Mouse (Mus musculus): ENCODE data around the gene Ppp1r14d. TPM values are rescaled to one million over a fixed set of nuclear protein-coding genes. Genes with fewer than 3 reads are reported as not detected.
A peak's percentile ranks its signal among the peaks of the same experiment; 100 is the strongest.

The Ppp1r14d gene
- polyA plus RNA-seq, 1 experiment from 2014 or later: 1.00 TPM

DNA sequence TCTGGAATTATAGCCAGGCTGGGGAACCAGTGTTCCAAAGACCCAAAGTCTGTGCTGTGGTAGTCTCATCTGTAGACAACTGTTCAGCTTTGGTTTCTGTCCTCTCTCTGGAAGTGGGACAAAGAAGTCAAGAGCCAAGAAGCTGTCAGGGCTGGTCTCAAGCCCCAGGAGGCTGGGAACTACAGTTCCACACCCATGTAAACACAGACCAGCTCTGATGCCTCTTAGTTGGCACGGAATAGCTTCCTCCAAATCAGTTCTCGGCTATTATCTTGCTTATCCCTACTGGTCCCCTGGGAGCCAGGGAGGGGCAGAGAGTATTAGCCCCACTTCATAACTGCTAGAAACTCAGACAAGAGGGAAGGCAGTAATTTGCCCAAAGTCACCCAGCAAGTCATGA is 31.6 kb upstream of the Ppp1r14d start:
- Histone ChIP-seq H3K4me1 (ENCODE audit: control insufficient read depth, insufficient read depth, low read length) (0 out of 2 replicates have a peak, but pooled peaks cover 5% of the 10 kb centered on the region), H3K9ac (replicated peaks; ENCODE audit: low read depth, low read length) (no peak overlapping the region), H3K9me3 (ENCODE audit: control insufficient read depth, low read depth, low read length) (no peaks in the 10 kb centered on the region), H3K4me3 (ENCODE audit: low read depth, low read length) (no peak overlapping the region), H3K27ac (ENCODE audit: low read length) (no peak overlapping the region), H3K27me3 (ENCODE audit: control insufficient read depth, insufficient read depth, low read length) (no peaks in the 10 kb centered on the region), H3K36me3 (ENCODE audit: control insufficient read depth, insufficient read depth, low read length) (no peaks in the 10 kb centered on the region), H3K4me2 (replicated peaks; ENCODE audit: low read depth, low read length) (no peak overlapping the region)
- ATAC-seq (ENCODE audit: insufficient number of reproducible peaks, insufficient read depth, low FRiP score, low read depth): no peak
- WGBS: 35% methylated on average over 2 of the region's 2 CpGs

DNA sequence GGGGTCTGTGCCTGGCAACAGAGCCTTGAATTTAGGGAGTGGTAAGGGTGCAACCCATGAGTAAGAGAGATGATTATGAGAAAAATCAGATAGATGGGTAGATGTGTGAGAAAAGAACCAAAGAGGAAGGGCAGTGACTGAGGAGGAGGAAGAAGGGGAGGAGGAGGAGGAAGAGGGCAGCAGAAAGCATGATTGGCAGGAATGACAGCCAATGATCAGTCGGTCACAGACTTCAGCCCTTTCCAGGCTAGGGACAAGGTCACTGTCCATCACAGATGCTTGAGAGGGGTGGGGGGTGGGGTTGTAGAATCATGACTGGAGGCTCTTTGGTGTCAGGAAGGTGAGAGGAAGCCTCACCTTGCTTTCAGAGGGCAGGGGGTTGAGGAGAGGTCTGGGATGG is 30.8 kb upstream of the Ppp1r14d start:
- H3K27ac ChIP-seq (ENCODE audit: low read length): no peak overlapping the region
- 64% methylated on average over 1 of the region's 1 CpGs for WGBS
- no peaks in the 10 kb centered on the region for H3K9me3 ChIP-seq (ENCODE audit: control insufficient read depth, low read depth, low read length)
- H3K4me1 ChIP-seq (ENCODE audit: control insufficient read depth, insufficient read depth, low read length): 0 out of 2 replicates have a peak, but pooled peaks cover 5% of the 10 kb centered on the region
- H3K9ac ChIP-seq (replicated peaks; ENCODE audit: low read depth, low read length): no peak overlapping the region
- no peaks in the 10 kb centered on the region for H3K27me3 ChIP-seq (ENCODE audit: control insufficient read depth, insufficient read depth, low read length)
- no peak for ATAC-seq (ENCODE audit: insufficient number of reproducible peaks, insufficient read depth, low FRiP score, low read depth)
- no peak overlapping the region for H3K4me3 ChIP-seq (ENCODE audit: low read depth, low read length)
- no peaks in the 10 kb centered on the region for H3K36me3 ChIP-seq (ENCODE audit: control insufficient read depth, insufficient read depth, low read length)
- no peak overlapping the region for H3K4me2 ChIP-seq (replicated peaks; ENCODE audit: low read depth, low read length)

DNA sequence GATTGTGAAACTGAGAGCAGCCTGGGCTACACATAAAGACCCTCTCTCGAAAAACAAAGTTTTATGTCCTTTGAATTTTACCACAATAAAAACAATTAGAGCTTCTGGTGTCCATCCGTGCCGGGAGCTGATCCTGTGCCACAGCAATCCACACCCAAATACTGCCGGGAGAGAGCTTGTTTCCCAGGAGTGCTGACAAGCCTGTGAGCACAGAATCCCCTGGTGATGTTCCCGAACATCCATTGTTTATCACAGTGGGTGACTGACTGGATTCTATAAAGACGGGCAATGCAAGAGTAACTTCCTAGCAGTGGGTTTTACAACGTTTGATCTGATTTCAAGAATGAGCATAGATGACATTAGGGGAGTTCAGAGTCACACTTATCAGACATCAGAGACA is 25.3 kb upstream of the Ppp1r14d start:
- no peak for ATAC-seq (ENCODE audit: insufficient number of reproducible peaks, insufficient read depth, low FRiP score, low read depth)
- no peaks in the 10 kb centered on the region for H3K9me3 ChIP-seq (ENCODE audit: control insufficient read depth, low read depth, low read length)
- no peaks in the 10 kb centered on the region for H3K27me3 ChIP-seq (ENCODE audit: control insufficient read depth, insufficient read depth, low read length)
- H3K27ac ChIP-seq (ENCODE audit: low read length): no peak overlapping the region
- H3K4me2 ChIP-seq (replicated peaks; ENCODE audit: low read depth, low read length): no peak overlapping the region
- H3K36me3 ChIP-seq (ENCODE audit: control insufficient read depth, insufficient read depth, low read length): no peaks in the 10 kb centered on the region
- no peak overlapping the region for H3K4me3 ChIP-seq (ENCODE audit: low read depth, low read length)
- H3K9ac ChIP-seq (replicated peaks; ENCODE audit: low read depth, low read length): no peak overlapping the region
- no peaks in the 10 kb centered on the region for H3K4me1 ChIP-seq (ENCODE audit: control insufficient read depth, insufficient read depth, low read length)
- 28% methylated on average over 7 of the region's 7 CpGs for WGBS

DNA sequence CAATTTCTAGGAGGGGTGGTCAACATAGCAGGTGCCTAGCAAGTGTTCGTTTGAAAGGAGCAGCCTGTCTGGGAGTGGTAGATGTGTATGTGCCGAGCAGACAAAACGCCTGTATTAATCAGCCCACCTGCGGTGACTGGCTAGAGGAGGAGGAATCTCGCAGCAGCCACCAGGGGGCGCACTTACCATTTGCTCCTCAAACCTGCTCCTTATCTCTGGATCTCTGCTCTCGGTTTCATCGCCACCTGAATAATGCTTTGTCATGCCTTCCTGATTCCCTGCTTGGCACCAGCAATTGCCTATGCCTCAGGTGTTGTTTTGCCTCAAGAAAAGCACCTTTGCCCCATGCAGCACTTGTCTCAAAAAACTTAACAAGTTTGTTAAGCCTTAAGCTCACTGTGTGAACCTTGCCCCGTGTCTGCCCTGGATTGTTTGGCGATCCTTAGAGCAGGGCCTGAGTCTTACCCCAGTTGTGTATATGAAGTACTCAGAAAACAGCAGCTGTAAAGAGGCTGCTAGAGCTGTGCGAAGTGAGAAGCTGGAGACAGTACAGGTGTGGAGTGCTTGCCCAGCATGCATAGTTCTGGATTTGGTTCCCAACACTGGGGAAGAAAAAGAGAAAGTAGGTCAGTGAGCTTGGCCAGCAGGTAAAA is 21.2 kb upstream of the Ppp1r14d start:
- no peak overlapping the region for H3K9ac ChIP-seq (replicated peaks; ENCODE audit: low read depth, low read length)
- no peak overlapping the region for H3K4me2 ChIP-seq (replicated peaks; ENCODE audit: low read depth, low read length)
- H3K9me3 ChIP-seq (ENCODE audit: control insufficient read depth, low read depth, low read length): no peaks in the 10 kb centered on the region
- H3K27me3 ChIP-seq (ENCODE audit: control insufficient read depth, insufficient read depth, low read length): no peaks in the 10 kb centered on the region
- no peaks in the 10 kb centered on the region for H3K4me1 ChIP-seq (ENCODE audit: control insufficient read depth, insufficient read depth, low read length)
- H3K36me3 ChIP-seq (ENCODE audit: control insufficient read depth, insufficient read depth, low read length): no peaks in the 10 kb centered on the region
- ATAC-seq (ENCODE audit: insufficient number of reproducible peaks, insufficient read depth, low FRiP score, low read depth): peak; percentile 70
- H3K4me3 ChIP-seq (ENCODE audit: low read depth, low read length): no peak overlapping the region
- 11% methylated on average over 11 of the region's 11 CpGs for WGBS
- H3K27ac ChIP-seq (ENCODE audit: low read length): peak overlapping the region; percentile 24; the same call in 1 of the 2 replicates

DNA sequence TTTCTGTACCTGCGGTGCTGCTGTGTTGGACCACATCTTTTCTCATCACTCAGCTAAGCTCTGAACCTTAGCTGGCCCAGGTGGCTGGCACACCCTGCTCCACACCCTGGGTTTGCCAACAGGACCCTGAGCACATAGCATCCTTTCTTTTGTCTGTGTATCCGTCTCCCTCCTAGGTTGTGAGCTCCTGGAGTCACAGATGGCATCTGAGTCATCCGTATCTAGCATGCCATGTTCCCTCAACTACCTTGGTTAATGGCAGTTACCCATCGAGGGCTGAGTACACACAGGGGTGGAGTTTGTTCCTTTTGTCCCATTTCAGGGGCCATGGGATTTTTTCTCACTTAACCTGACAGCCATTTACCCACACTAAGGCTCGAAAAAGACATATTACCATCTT is 20.7 kb upstream of the Ppp1r14d start:
- peak overlapping the region; percentile 28; the same call in 1 of the 2 replicates for H3K27ac ChIP-seq (ENCODE audit: low read length)
- no peaks in the 10 kb centered on the region for H3K27me3 ChIP-seq (ENCODE audit: control insufficient read depth, insufficient read depth, low read length)
- ATAC-seq (ENCODE audit: insufficient number of reproducible peaks, insufficient read depth, low FRiP score, low read depth): no peak
- 59% methylated on average over 5 of the region's 5 CpGs for WGBS
- no peaks in the 10 kb centered on the region for H3K9me3 ChIP-seq (ENCODE audit: control insufficient read depth, low read depth, low read length)
- no peak overlapping the region for H3K9ac ChIP-seq (replicated peaks; ENCODE audit: low read depth, low read length)
- no peaks in the 10 kb centered on the region for H3K4me1 ChIP-seq (ENCODE audit: control insufficient read depth, insufficient read depth, low read length)
- no peak overlapping the region for H3K4me2 ChIP-seq (replicated peaks; ENCODE audit: low read depth, low read length)
- no peaks in the 10 kb centered on the region for H3K36me3 ChIP-seq (ENCODE audit: control insufficient read depth, insufficient read depth, low read length)
- no peak overlapping the region for H3K4me3 ChIP-seq (ENCODE audit: low read depth, low read length)

DNA sequence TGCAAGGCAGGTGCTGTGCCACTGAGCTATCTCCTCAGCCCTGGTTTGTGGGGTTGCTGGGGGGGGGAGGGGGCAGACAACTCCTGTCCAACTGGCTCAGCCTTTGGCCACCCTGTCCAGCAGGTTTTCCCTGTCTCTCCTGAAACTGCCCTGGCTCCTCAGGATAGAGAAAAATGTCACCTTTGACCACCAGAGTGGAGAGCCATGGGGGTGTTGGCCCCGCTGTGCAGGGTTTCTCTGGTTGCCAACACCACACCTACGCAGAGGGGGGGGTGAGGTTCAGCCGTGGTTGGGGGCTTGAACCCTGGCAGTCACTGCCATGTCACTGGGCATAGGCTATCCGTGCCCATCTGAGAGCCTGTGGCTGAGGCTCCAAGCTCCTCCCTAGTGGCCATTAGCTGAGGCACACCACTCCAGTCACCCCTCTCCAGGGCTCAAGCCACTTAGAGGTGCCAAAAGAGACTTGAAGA is 19.9 kb upstream of the Ppp1r14d start:
- peak; percentile 51; the same call in 1 of the 2 replicates for ATAC-seq (ENCODE audit: insufficient number of reproducible peaks, insufficient read depth, low FRiP score, low read depth)
- Histone ChIP-seq H3K9ac (replicated peaks; ENCODE audit: low read depth, low read length) (no peak overlapping the region), H3K9me3 (ENCODE audit: control insufficient read depth, low read depth, low read length) (no peaks in the 10 kb centered on the region), H3K27ac (ENCODE audit: low read length) (no peak overlapping the region; the same call in 1 of the 2 replicates), H3K4me3 (ENCODE audit: low read depth, low read length) (no peak overlapping the region), H3K27me3 (ENCODE audit: control insufficient read depth, insufficient read depth, low read length) (no peaks in the 10 kb centered on the region), H3K4me2 (replicated peaks; ENCODE audit: low read depth, low read length) (no peak overlapping the region), H3K4me1 (ENCODE audit: control insufficient read depth, insufficient read depth, low read length) (no peaks in the 10 kb centered on the region), H3K36me3 (ENCODE audit: control insufficient read depth, insufficient read depth, low read length) (no peaks in the 10 kb centered on the region)
- 61% methylated on average over 4 of the region's 4 CpGs for WGBS

DNA sequence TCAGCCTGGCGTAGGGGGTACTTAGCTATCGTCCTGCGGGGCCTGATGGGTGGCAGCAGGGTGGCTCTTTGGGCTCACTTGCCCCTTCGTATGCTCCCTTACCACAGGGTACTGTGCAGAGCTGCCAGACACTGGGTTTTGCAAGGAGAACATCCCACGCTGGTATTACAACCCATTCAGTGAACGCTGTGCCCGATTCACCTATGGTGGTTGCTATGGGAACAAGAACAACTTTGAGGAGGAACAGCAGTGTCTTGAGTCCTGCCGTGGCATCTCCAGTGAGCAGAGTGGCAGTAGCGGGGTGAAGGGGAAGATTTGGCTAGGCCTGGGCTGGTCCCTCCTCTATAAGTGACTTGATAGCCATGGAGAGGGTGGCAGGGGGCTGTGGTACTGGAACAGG is 18.2 kb upstream of the Ppp1r14d start:
- H3K4me3 ChIP-seq (ENCODE audit: low read depth, low read length): no peak overlapping the region
- no peaks in the 10 kb centered on the region for H3K9me3 ChIP-seq (ENCODE audit: control insufficient read depth, low read depth, low read length)
- ATAC-seq (ENCODE audit: insufficient number of reproducible peaks, insufficient read depth, low FRiP score, low read depth): no peak
- no peak overlapping the region for H3K4me2 ChIP-seq (replicated peaks; ENCODE audit: low read depth, low read length)
- no peaks in the 10 kb centered on the region for H3K4me1 ChIP-seq (ENCODE audit: control insufficient read depth, insufficient read depth, low read length)
- WGBS: 82% methylated on average over 9 of the region's 9 CpGs
- H3K27me3 ChIP-seq (ENCODE audit: control insufficient read depth, insufficient read depth, low read length): no peaks in the 10 kb centered on the region
- H3K36me3 ChIP-seq (ENCODE audit: control insufficient read depth, insufficient read depth, low read length): no peaks in the 10 kb centered on the region
- no peak overlapping the region for H3K27ac ChIP-seq (ENCODE audit: low read length)
- no peak overlapping the region for H3K9ac ChIP-seq (replicated peaks; ENCODE audit: low read depth, low read length)

DNA sequence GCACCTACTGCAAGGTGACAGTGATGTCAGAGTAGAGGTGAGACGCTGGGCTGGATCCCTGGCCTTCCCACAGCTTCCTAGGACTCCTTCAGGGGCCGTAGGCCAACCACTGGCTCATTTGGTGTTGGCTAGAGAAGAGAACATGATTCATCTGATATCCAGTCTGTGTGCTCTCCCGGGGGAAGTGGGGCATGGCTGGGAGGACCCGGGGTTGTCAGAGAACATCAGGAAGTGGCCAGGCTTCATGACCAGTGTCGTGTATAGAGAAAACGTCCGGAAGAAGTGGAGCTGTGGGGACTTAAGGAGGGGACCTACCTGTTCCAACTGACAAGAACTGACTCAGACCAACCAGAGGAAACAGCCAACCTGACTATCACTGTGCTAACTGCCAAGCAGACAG is 15.5 kb upstream of the Ppp1r14d start:
- Histone ChIP-seq H3K9me3 (ENCODE audit: control insufficient read depth, low read depth, low read length) (no peaks in the 10 kb centered on the region), H3K9ac (replicated peaks; ENCODE audit: low read depth, low read length) (no peak overlapping the region), H3K27me3 (ENCODE audit: control insufficient read depth, insufficient read depth, low read length) (no peaks in the 10 kb centered on the region), H3K4me2 (replicated peaks; ENCODE audit: low read depth, low read length) (no peak overlapping the region), H3K36me3 (ENCODE audit: control insufficient read depth, insufficient read depth, low read length) (no peaks in the 10 kb centered on the region), H3K27ac (ENCODE audit: low read length) (no peak overlapping the region), H3K4me3 (ENCODE audit: low read depth, low read length) (no peak overlapping the region), H3K4me1 (ENCODE audit: control insufficient read depth, insufficient read depth, low read length) (no peaks in the 10 kb centered on the region)
- no peak for ATAC-seq (ENCODE audit: insufficient number of reproducible peaks, insufficient read depth, low FRiP score, low read depth)
- 84% methylated on average over 7 of the region's 7 CpGs for WGBS

DNA sequence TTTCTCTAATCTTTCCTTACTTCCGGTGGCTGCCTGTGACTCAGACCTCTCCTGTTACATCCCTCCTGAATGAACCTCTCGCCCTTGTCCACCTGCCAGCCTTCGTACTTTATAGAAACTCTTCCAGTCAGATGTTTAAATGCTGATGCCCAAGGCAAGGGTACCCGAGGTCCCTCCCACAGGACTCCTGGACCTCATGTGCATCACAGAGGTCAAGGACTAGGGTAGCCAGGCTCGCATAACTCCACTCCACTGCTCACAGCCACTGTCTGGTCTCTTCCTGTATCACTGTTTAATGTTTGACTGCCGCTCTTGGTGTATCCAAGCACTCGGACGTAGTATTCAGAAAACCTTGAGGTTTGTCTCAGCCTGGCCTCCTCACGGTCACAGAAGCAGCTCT is 12.8 kb upstream of the Ppp1r14d start:
- Histone ChIP-seq H3K9ac (replicated peaks; ENCODE audit: low read depth, low read length) (no peak overlapping the region), H3K4me2 (replicated peaks; ENCODE audit: low read depth, low read length) (no peak overlapping the region), H3K4me1 (ENCODE audit: control insufficient read depth, insufficient read depth, low read length) (0 out of 2 replicates have a peak, but pooled peaks cover 3% of the 10 kb centered on the region), H3K9me3 (ENCODE audit: control insufficient read depth, low read depth, low read length) (no peaks in the 10 kb centered on the region), H3K27ac (ENCODE audit: low read length) (no peak overlapping the region), H3K27me3 (ENCODE audit: control insufficient read depth, insufficient read depth, low read length) (peaks cover 13% of the 10 kb centered on the region), H3K36me3 (ENCODE audit: control insufficient read depth, insufficient read depth, low read length) (no peaks in the 10 kb centered on the region), H3K4me3 (ENCODE audit: low read depth, low read length) (no peak overlapping the region)
- 73% methylated on average over 9 of the region's 9 CpGs for WGBS
- ATAC-seq (ENCODE audit: insufficient number of reproducible peaks, insufficient read depth, low FRiP score, low read depth): no peak
